Mouse (Mus musculus): ENCODE measurements around the gene Acp2.

Gene Acp2

GRCm38 (mm10) chr2:91202222-91202971 lies at the start of gene Acp2, which contains the start of gene Nr1h3:
Gene Acp2, plus strand, starts transcription at chr2:91202885.
Gene Nr1h3, minus strand, starts transcription at chr2:91202834.
- peak; percentile 94 for DNase-seq

- no peak for DNase-seq
These were observed 49.8 kb upstream of the Acp2 start for GRCm38 (mm10) chr2:91152885-91153377.

- no peak for DNase-seq
These were observed 48.6 kb upstream of the Acp2 start for GRCm38 (mm10) chr2:91154091-91154490.

- no peak for DNase-seq
These were observed 45.5 kb upstream of the Acp2 start for GRCm38 (mm10) chr2:91157002-91157752.

GRCm38 (mm10) chr2:91160591-91160990 lies 42.1 kb upstream of the Acp2 start:
- DNase-seq = no peak

GRCm38 (mm10) chr2:91162952-91163351 lies 39.7 kb upstream of the Acp2 start:
- DNase-seq = no peak

GRCm38 (mm10) chr2:91163532-91163931 lies 39.2 kb upstream of the Acp2 start:
- DNase-seq = no peak

- DNase-seq = no peak
These were observed 37.7 kb upstream of the Acp2 start for GRCm38 (mm10) chr2:91164991-91165390.

GRCm38 (mm10) chr2:91167629-91168028 lies 35.1 kb upstream of the Acp2 start:
- no peak for DNase-seq

- no peak for DNase-seq
These were observed 32.9 kb upstream of the Acp2 start for GRCm38 (mm10) chr2:91169587-91170322.

- no peak for DNase-seq
These were observed 27.2 kb upstream of the Acp2 start for GRCm38 (mm10) chr2:91175490-91175889.

GRCm38 (mm10) chr2:91176234-91176633 lies 26.5 kb upstream of the Acp2 start:
- no peak for DNase-seq

GRCm38 (mm10) chr2:91179825-91180224 lies 22.9 kb upstream of the Acp2 start:
- DNase-seq = no peak

- DNase-seq = no peak
These were observed 22.0 kb upstream of the Acp2 start for GRCm38 (mm10) chr2:91180706-91181105.

- peak; percentile 38 for DNase-seq
These were observed 20.7 kb upstream of the Acp2 start for GRCm38 (mm10) chr2:91182016-91182404.

GRCm38 (mm10) chr2:91182405-91183147 lies 20.1 kb upstream of the Acp2 start:
- peak; percentile 86 for DNase-seq

- DNase-seq = peak; percentile 97
These were observed 19.6 kb upstream of the Acp2 start for GRCm38 (mm10) chr2:91183148-91183513.

GRCm38 (mm10) chr2:91183711-91184405 lies 18.8 kb upstream of the Acp2 start, which contains the start of gene Madd:
Gene Madd, minus strand, starts transcription at chr2:91183837.
- DNase-seq = peak; percentile 70

GRCm38 (mm10) chr2:91186208-91186607 lies 16.5 kb upstream of the Acp2 start:
- no peak for DNase-seq

- peak; percentile 41 for DNase-seq
These were observed 15.3 kb upstream of the Acp2 start for GRCm38 (mm10) chr2:91187431-91187830.

GRCm38 (mm10) chr2:91190501-91190900 lies 12.2 kb upstream of the Acp2 start:
- no peak for DNase-seq
